Mouse (Mus musculus) kidney, adult 18-20 months (tissue): ENCODE measurements around the gene Crygc.

Experiments used
- DNase-seq: peaks from one replicate; pipeline ENCODE4 v3.0.0; 2021

Gene Crygc

DNA sequence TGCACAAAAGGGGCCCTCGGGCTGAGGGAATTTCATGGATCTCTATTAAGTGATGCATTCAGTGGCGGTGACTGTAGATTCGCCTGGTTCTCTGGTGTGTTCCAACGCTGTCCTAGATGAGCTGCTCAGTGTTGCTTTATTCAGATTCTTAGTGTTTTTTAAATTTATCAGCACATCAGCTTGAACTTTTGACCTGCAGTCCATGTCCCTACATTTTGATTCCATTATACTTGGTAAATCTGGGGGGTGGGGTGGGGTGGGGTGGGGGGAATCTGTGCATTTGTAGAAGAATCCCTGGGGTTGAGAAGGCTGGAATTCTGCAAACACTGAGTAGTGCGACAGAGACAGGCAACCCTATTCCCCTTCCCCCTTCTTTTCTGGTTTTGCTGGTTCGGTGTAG is at the start of gene Crygc:
Crygc (minus strand) TSS at position 101 of the 400 bp plus-strand sequence.
- DNase-seq: no peak

DNA sequence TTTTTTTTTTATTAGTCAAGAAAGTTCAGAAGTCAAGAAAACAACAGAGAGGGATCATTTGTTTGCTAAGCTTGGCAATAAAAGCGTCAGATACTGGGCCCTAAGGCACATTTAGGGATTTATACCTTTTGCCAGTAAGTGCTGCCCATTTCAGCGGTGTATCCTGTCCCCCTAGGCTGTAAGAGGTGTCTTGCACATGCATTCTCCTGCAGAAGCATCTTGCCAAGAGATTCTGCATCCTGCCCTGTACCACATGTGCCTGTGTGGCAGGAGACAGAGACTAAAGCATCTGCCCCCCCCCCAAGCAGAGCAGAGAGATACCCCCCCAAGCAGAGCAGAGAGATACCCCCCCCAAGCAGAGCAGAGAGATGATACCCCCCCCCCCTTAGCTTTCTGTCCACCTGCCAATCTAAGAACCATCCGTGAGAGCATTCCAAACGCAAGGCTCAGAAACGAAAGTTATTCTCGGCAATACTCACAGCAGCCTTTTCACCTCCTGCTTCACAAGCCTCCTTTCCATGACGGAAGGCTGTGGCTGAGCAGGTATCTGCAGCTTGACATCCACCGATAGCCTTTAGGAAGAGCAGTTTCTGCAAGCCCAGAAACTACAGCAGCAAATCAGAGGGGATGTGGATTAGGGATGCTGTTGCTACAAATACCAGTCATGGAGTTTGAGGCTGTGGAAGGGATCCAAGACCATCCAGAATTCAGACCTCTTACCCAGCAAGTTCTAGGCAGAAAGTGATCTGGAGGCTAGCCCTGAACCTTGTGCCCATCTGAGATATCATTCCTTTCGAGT is 49.3 kb upstream of the Crygc start, which contains the start of gene D630023F18Rik:
D630023F18Rik (minus strand) TSS at position 641 of the 799 bp plus-strand sequence.
- DNase-seq: no peak

DNA sequence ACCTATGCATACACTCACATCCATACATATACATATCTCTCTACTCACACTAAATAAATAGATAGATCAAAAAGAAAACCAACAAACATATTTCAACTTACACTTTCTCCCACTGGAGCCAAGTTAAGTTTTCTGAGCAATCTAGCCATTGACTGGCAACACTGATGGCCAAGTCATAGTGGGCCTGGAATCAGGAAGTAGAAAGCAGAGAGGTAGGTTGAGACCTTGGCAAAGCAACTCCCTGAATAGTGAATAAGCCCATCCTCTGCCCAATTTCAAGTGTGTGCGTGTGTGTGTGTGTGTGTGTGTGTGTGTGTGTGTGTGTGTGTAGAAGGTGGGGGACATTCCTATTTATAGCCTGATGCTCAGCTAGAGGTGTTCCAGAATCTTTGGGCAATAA is 45.9 kb upstream of the Crygc start, which contains the start of gene Gm28845:
Gm28845 (minus strand) TSS at position 121 of the 400 bp plus-strand sequence.
- no peak for DNase-seq

DNA sequence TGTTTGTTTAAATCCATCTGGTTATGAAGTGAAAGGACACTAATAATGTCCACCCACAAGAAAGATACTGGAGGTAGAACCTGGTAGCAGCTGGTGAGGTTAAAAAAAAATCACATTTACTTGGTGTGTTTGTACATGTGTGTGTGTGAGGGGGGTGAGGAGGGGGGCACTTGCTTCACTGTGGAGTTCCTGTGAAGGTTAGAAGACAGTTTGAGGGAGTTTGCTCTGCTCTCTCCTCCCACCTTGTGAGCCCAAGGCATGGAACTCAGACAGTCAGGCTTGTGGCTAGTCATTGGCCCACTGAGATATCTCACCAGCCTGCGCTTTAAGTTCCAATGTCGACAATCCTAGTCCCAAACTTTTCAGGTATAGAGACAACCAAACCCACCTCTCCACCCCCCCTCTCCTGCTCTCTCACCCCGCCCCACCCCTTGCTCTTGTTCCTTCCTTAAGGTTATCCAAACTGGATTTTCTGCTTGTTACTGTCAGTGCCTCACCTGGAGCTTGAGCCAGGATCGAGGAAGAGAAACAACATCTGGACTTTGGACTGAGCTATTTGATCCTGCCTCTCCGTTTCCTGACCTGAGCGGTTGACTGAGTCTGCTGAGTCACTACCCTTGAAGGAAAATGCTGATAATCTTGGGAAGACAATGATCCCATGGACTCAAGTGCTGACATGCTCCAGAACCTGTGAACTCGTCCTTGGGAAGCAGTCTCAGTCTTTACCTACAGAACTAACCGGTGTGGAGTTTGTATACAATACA is 44.8 kb upstream of the Crygc start:
- peak; percentile 56 for DNase-seq

DNA sequence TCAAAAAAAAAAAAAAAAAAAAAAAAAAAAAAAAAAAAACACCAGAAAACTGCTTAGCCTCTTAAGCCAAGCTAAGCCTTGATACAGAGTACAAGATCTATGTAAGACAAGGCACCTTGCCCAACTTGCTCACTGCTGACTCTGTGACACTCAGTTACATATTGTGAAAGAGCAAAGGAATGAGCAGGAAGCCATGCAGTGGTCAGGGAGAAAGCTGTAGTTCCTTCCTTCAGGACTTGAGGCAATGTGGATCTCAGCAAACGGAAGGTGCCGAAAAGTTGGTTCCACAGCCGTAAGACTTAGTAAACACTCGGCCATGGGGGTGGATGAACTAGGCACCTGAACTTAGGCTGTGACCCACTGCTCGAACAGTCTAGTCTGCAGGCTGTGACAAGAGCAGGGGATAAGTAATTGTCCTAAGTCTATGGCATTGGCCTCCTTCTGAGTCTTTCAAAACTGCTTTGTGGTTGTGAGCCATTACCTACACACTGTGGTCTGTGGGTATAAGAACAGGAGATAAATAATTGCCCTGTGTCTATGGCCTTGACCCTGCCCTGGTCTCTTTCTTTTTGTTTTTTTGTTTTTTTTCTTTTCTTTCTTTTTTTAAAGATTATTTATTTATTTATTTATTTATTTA is 40.2 kb upstream of the Crygc start:
- no peak for DNase-seq

DNA sequence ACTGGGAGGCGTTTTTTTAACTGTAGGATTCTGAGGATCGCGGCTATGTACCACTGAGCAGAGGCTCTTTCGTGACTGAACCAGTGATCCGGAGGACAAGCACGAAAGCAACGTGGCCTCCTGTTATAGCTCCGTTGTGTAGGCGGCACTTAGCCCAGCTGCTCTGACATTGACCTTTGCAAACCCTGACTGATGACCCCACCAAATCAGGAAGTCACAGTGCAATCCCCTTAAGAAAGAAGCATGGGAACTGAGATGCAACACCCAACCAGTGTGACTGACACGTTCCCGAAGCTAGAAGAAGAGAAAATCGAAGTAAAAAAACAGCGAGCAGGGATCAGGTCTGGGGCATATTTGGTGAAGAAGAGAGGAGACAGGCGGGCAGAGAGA is 39.3 kb upstream of the Crygc start:
- peak; percentile 36 for DNase-seq

DNA sequence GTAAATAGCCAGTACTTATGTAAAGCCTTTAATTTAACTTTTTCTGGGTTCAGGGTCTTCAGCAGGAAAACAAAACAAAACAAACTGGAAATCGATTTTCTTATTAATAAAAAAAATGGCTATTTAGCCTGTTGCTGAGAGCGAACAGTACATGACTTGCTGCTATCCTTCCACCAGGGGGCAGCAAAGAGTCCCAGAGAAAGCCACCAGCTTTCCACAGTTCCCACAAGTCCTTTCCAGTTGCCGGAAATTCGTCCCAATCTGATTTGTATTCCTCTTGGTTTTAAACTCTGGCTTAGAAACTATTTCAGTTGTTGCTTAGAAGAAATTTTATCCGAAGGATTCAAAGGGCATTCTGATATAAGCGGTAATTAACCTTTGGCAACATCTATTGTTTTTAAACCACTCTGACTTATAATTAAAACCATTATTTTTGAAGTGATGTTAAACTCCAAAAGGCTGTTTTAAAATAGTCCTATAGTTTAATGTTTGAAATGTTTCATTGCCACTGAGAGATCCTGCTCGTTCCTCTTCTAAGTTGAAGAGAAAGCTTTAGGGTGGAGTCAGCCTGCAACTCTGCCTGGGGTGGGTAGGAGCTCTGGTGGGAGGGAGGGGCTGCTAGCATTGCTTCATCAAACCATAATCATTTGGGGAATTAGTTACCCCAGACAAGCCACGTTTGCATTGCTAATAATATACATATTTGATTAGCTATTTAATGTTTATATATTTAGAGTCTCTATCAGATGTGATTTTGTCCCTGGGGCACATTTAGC is 38.7 kb upstream of the Crygc start:
- DNase-seq: peak; percentile 72

DNA sequence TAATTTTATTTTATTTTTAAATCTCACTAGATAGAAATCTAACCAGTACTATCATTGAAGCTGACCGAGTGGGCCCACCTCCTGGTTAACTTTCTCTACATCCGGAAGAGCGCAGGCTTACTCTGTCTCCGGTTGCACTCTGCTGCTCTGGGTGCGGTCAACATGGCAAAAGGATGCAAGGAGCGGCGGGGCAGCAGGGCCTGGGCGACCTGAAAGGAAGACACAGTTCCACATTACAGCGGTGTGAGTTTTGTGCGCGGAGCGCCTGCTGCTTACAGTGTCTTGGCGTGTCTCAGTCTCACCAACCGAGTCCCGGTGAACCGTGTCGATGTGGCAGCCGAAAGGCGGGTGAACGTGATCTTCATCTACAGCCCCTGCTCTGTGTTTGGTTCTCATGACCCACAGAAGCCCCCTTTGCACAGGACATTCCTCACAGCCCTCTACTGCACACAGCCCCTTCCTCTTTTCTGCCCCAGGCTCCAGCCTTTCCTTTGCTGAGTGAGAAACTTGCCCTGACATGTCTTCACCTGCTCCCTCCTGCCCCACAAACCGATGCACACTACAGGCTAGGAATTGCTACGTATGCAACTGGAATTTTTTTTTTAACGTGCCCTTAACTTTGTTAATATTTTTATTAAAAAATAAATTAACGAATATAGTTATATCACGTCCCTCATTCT is 36.4 kb upstream of the Crygc start:
- DNase-seq: no peak

DNA sequence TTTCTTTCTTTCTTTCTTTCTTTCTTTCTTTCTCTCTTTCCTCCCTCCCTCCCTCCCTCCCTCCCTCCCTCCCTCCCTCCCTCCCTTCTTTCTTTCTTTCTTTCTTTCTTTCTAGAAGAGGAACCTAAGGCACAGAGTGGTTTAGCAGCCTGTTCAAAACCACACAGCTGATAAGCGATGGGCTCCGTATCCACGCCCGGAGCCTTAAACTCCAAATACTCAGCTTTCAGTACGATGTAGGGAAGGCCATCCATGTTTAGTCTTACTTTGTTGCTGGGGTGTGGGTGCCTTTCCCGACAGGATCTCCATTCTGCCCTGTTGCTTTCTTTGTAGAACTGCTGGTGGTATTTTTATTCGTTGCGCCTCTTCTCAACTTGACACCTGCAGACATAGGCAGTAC is 35.7 kb upstream of the Crygc start:
- DNase-seq: no peak

DNA sequence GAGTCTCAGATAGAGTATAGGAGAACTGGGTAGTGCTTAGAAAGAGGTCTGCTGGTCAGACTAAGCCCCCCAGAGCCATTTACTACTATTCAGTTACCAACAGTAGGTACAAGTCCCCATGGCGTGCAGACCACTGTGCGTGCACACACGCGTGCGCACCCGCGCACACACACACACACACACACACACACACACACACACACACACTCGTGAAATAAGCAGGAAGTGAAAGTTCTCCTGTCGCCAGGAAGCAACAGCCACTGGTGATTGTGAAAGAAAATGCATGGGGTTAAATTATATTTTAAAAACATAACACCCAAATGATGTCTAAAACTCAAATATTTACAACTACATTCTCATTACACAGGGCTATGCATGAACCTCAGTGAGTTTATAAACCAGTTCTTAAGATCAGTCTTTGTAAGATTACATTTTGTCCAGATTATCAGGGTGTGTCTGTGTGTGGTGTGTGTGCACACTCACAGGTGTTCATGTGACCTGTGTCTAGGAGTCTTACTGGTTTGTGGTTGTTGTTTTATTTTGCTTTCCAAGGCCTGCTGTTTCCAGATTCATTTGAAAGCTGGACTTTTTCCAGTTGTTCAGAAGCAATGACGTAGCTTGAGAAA is 34.3 kb upstream of the Crygc start:
- no peak for DNase-seq

DNA sequence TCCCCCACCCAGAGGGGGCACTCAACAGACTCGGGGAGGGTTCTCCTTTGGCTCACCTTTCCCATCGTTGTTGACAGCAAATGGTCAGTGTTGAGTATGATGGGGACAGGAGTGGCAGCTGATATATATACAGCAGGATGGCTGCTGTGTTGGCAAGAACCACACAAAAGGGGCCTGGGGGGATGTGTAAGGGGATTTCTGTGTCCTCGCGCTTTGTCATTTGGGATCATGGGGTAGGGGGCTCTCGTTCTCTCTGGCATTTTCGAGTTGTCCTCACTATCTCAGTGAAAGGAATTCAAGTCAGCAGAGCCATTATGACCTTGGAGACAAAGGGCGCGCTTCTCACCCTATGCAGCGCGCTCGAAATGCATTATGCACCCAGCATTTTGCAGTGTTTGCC is 29.8 kb upstream of the Crygc start, which contains the start of gene Cryga:
Cryga (minus strand) TSS at position 101 of the 400 bp plus-strand sequence.
- no peak for DNase-seq

DNA sequence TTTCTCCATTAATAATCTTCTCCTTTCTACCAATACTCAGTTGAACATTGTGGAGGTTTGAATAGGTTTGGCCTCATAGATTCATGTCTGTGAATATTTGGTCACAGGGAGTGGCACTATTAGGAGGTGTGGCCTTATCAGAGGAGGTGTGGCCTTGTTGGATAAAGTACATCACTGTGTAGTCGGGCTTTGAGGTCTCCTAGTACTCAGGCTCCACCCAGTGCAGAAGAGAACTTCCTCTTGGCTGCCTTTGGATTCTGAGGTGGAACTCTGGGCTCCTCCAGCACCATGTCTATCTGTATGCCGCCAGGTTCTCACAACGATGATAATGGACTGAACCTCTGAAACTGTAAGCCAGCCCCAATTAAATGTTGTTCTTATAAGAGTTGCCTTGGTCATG is 23.5 kb upstream of the Crygc start:
- no peak for DNase-seq

DNA sequence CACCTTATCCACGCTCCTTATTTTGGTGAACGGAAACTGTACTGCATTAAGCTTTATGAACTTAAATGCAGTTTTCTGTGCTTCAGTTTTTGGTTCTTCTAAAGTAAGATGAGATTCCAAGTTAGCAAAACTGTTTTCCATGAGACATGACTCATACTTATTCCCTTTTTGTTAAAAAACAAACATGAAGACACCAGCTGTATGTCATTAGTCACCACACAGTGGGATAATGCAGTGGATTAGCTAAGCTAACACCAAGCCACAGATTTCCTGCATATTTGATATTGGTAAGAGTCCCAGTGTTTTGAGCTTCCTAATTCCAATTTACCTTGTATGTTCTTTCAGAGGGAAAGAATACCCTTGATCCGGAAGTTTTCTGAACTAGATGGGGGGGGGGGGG is 18.1 kb upstream of the Crygc start:
- DNase-seq: no peak

DNA sequence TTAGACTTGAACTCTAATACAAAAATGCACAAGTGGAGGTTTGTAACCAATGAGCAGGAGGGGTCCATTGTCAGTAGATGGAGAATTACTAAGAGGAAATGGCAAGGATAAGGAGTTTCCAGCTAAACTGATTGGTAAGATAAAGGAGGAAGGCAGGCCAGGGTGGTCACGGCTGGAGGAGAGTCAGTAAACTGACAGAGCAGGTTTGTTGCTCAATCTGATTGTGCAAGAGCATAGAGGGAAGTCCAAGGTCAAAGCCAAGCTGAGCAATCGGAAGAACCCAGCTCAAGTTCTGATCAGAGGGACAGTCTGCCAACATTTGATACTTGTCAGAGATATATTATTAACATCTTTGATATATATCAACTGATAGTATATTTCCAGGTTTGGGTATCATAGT is 16.9 kb upstream of the Crygc start:
- no peak for DNase-seq

DNA sequence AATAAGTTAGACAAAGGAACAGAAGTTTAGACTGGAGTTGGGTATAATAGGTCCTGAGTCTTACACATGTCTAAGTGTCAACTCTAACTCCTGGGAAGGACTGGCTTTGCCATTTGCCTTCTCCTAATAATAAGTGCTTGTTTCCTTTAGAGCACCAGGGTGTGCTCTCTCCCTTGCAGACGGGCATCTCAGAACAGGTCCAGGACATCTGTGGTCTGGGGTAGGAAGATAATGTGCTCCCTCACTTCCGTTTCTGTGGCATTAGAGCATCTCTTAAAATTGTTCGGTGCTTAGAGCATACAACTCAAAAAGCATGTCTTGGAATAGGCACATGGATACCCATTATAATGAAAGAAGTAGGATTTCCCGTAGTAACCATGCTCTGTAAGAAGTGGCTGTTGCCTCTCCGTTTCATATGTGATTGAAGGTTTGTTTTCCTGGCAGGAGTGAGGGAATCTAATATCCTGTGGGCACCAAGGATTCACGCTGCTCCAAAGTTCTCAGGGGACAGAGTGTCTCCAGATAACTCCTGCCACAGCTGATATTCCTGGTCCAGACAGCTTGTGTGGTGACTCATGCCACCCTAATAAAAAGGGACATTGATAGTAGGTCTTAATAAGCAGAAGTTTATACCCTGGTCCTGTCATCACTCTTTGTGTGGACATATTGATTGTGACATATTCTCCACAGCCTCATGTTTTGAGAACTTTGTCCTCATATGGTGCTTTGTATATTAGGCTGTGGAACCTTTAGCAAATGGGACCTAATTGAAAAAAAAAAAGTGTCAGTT is 15.3 kb upstream of the Crygc start:
- DNase-seq: no peak

DNA sequence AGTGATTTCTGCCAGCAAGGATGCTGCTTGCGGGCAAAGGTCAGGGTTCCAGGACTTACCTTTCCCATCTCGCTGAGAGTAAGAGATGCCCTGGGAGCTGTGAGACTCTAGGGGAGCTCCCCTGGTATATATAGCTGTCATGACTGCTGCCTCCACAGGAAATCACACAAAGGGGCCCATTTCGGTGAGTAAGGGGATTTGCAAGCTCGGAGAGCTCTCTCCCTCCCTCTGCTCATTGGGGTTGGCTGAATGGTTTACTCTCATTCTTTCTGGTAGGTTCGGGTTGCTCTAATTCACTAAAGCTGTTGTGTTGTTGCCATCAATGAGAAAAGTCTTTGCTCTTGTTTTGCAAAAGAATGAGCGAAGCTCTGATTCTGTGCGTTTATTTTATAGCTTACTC is 8.7 kb upstream of the Crygc start, which contains the start of gene Crygb:
Crygb (minus strand) TSS at position 101 of the 400 bp plus-strand sequence.
- DNase-seq: no peak

DNA sequence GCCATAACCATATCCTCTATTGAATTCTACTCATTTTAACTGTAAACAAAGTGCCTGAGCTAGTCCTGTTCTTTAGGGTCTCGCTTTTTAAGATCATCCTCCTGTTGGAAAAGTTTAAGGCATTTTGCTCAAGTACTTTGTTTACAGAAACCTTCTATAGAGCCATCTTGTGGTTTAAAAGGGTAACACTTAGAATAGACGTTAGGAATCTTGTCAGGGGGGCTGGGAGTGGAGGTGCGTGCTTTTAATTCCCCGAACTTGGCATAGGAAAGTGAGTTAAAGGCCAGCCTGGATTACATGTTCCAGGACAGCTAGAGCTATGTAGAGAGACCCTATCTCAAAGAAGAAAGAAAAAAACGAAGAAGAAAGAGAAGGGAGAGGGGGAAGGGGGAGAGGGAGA is 2.1 kb upstream of the Crygc start:
- DNase-seq: no peak

DNA sequence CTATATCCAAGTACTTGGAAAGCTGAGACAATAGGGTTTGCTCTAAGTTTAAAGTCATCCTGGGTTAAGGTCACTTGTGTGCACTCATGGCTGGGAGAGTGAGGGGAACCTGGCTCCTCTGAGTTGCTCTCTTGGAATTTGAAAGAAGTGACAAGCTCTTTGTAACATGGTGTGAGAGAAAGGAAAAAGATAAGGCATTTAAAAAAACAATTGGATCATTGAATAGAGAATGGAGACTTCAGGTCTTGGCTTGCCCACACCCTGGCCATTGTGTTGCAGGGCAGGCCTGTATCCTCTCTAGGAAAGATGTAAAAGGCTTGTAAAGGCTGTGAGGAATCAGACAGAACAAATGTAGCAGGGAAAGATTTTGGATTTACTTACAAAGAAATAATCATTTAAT is 5.6 kb downstream of the Crygc start:
- DNase-seq: no peak

DNA sequence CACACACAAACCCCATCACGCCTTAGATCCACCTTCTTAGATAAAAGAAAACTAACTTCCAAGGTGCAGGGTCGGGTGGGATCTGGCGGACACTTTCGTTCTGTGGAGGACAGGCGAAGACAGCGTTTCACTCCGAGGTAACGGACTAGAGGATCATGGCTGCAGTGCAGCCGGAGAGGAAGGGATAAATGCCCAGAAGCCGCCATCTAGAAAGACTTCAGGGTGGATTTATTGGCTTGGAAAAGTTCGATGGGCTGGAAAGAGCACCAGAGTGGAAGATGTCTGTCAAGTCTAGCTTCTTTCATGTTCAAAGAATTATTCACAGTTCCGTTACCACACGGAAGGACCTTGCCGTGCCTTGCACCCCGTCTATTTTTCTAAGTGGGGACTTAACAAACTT is 9.3 kb downstream of the Crygc start:
- DNase-seq: no peak

DNA sequence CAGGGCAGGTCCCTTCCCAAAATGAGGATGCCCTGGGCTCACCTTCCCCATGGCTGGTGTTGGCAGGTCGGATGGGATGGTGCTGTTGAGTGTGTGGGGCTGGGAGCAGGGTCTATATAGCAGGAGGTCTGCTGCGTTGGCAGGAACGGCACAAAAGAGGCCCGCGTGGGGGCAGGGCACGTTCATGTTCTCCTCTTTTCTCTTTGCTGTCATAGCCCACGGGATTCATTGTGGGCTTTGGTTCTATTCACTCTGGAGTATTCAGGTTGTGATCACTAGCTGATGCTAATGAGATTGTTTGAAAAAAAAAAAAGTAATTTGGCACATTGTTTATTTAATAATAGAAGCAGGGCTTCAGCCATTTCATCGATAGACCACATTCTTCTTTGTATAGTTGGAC is 10.1 kb downstream of the Crygc start, which contains the start of gene Crygd:
Crygd (minus strand) TSS at position 101 of the 400 bp plus-strand sequence.
- DNase-seq: no peak

DNA sequence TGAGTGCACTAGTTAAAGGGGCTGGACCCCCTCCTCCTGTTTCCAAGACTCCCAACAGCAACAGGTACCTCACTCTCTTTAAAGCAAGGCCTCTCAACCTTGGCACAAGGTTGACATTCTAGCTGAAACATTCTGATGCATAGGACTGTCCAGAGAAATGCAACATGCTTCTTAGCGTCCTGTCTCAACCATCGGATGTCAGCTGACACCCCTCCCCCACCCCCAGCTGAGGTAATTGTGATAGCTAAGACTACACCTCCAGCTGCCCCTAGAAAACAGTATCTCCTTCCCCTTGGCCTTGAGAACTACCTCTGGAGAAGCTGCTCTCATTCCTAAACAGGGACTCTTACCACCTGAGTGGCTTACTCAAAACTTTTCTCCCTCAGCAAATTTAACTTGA is 21.3 kb downstream of the Crygc start:
- no peak for DNase-seq
